8 mouse cellular contexts compared by ENCODE assay signal in the genomic region with DNA sequence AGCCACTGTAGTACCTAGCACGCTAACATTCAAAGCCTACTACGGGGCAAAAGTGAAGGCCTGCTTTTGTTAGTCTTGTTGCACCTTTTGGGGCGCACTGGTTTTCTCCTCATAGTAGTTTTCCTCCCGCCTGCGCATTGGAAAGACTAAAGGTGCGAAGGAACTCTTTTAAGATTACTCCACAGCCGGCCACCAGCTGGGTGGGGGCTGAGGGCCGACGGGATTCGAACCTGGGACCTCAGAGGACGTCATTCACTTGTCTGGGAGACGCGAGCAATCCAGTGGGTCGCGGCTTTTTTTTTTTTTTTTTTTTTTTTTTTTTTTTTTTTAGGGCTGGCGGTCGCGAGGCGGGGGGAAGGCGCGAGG. TPM values are rescaled to one million over a fixed set of nuclear protein-coding genes. Genes with fewer than 3 reads are reported as not detected.
A peak's percentile ranks its signal among the peaks of the same experiment; 100 is the strongest.
DNase-seq lines count a peak whose midpoint lies in the region; ATAC-seq and TF ChIP-seq lines count a peak whose summit lies in the region.

No protein-coding gene starts in this region.

- peak overlapping the region; percentile 94 for H3K9ac ChIP-seq in liver, embryonic 13.5 days

- no peak for TF ChIP-seq CTCF in gastrocnemius, adult 2 months (IDR thresholded peaks at IDR 0.05)

- WGBS in liver, embryonic 13.5 days (ENCODE audit: insufficient replicate concordance): 12% methylated on average over 17 of the region's 21 CpGs

- no peak for ATAC-seq in liver, embryonic 13.5 days (ENCODE audit: low read depth)
- no peak for ATAC-seq in monocyte, adult 5-6 weeks (replicated peaks; ENCODE audit: insufficient number of reproducible peaks, low FRiP score, low TSS enrichment, poor library complexity, severe bottlenecking)

- no peaks in the 10 kb centered on the region for H3K27me3 ChIP-seq in liver, embryonic 13.5 days

- H3K4me3 ChIP-seq in gastrocnemius, adult 2 months: peak overlapping the region; percentile 77
- H3K4me3 ChIP-seq in liver, embryonic 13.5 days (replicated peaks): peak overlapping the region; percentile 92

- no peak for DNase-seq in gastrocnemius, adult 2 months
- no peak for DNase-seq in gastrocnemius, postnatal 14 days
- DNase-seq in right cerebral cortex, postnatal 25 days: peak; percentile 26
- no peak for DNase-seq in right cerebral cortex, postnatal 14 days
- DNase-seq in frontal cortex, postnatal 14 days (ENCODE audit: low spot score in 2 of 2): peak; percentile 25 to 40
- DNase-seq in liver, embryonic 13.5 days: no peak
- no peak for DNase-seq in retina, postnatal 1 day

- peak overlapping the region; percentile 70 for H3K27ac ChIP-seq in gastrocnemius, adult 2 months
- H3K27ac ChIP-seq in liver, embryonic 13.5 days: no peak overlapping the region

- H3K9me3 ChIP-seq in liver, embryonic 13.5 days (replicated peaks): no peaks in the 10 kb centered on the region

- H3K4me2 ChIP-seq in liver, embryonic 13.5 days: peak overlapping the region; percentile 77

- intact Hi-C loops in gastrocnemius, adult 2 months (cut with DNase I): no loop called here
- intact Hi-C loops in gastrocnemius, postnatal 14 days (cut with DNase I; ENCODE audit: low total_unique reads): no loop called here

- no peaks in the 10 kb centered on the region for H3K36me3 ChIP-seq in liver, embryonic 13.5 days

- peaks cover 61% of the 10 kb centered on the region for H3K4me1 ChIP-seq in liver, embryonic 13.5 days (replicated peaks)

RNA-seq across cellular contexts. Expression of a gene that starts 0.3 kb away (rescaled TPM):
- total RNA-seq in gastrocnemius, adult 2 months (2021): 10 to 100 TPM; 46.3 to 52.4 TPM
- 10 to 100 TPM; 32.2 to 32.5 TPM for total RNA-seq in gastrocnemius, postnatal 14 days (2021)
- 12.8 and 13.3 TPM in 2 replicates for polyA plus RNA-seq in liver, embryonic 13.5 days (2015; fragmentation: Nextera tagmentation; extraction: Ambion mirVana)
- total RNA-seq in monocyte, adult 5-6 weeks (2017): 7.2 to 17.6 TPM (median 8.5 TPM) in 3 replicates

Comparison
In these comparisons a context has a peak if more than half of its experiments do, and no peak if none do; other contexts are left out.
1. DNase-seq: peak in right cerebral cortex, postnatal 25 days (single experiment) and frontal cortex, postnatal 14 days (2 of 2); none in gastrocnemius, adult 2 months (single experiment), gastrocnemius, postnatal 14 days (single experiment), right cerebral cortex, postnatal 14 days (single experiment), liver, embryonic 13.5 days (single experiment) and retina, postnatal 1 day (single experiment).